Mouse (Mus musculus) embryonic facial prominence, embryonic 15.5 days (tissue): ENCODE measurements around the gene Kcnj10. TPM values are rescaled to one million over a fixed set of nuclear protein-coding genes. Genes with fewer than 3 reads are reported as not detected.

Source experiments
- ATAC-seq: fragments of 200-750 bp; cut with Nextera tagmentation; 2 replicates; pipeline ENCODE4 v1.8.0; 2017; ENCODE audit warnings: low read depth, moderate TSS enrichment; ENCODE audit not compliant: insufficient number of reproducible peaks, low FRiP score, low TSS enrichment
- H3K27ac ChIP-seq: fragments of 300-500 bp; sonication (generic); replicated peaks from 2 replicates; pipeline ENCODE4 v1.5.1; 2015; ENCODE audit warnings: mild to moderate bottlenecking, inconsistent platforms
- H3K27me3 ChIP-seq: fragments of 300-500 bp; sonication (generic); 2 replicates; pipeline ENCODE4 v1.6.1; 2015; ENCODE audit warnings: inconsistent platforms
- H3K36me3 ChIP-seq: fragments of 300-500 bp; sonication (generic); 2 replicates; pipeline ENCODE4 v1.6.1; 2015; ENCODE audit warnings: mild to moderate bottlenecking, inconsistent platforms
- H3K4me1 ChIP-seq: fragments of 300-500 bp; sonication (generic); 2 replicates; pipeline ENCODE4 v1.6.1; 2015; ENCODE audit warnings: inconsistent platforms
- H3K4me2 ChIP-seq: fragments of 300-500 bp; sonication (generic); replicated peaks from 2 replicates; pipeline ENCODE4 v1.6.1; 2015; ENCODE audit warnings: mild to moderate bottlenecking, inconsistent platforms
- H3K4me3 ChIP-seq: fragments of 300-500 bp; sonication (generic); replicated peaks from 2 replicates; pipeline ENCODE4 v1.5.1; 2015; ENCODE audit warnings: mild to moderate bottlenecking, inconsistent platforms
- H3K9ac ChIP-seq: fragments of 300-500 bp; sonication (generic); 2 replicates; pipeline ENCODE4 v1.6.1; 2015; ENCODE audit warnings: inconsistent platforms
- H3K9me3 ChIP-seq: fragments of 300-500 bp; sonication (generic); replicated peaks from 2 replicates; pipeline ENCODE4 v1.6.1; 2016; ENCODE audit warnings: inconsistent platforms
- WGBS: fragments of 180-500 bp; shearing (Covaris S2); methylation state at CpG from one replicate; pipeline ENCODE4 v1.1.7; 2015; 5-methylcytosine and 5-hydroxymethylcytosine counted together
- polyA plus RNA-seq: library from polyadenylated mRNA; unstranded; fragments of >200 nt; fragmentation: Nextera tagmentation; extraction: Ambion mirVana; gene quantifications from 2 replicates; pipeline ENCODE4 v1.2.1, GENCODE M21; 2015

The Kcnj10 gene
- polyA plus RNA-seq: 0.09 and 0.14 TPM in 2 replicates

DNA sequence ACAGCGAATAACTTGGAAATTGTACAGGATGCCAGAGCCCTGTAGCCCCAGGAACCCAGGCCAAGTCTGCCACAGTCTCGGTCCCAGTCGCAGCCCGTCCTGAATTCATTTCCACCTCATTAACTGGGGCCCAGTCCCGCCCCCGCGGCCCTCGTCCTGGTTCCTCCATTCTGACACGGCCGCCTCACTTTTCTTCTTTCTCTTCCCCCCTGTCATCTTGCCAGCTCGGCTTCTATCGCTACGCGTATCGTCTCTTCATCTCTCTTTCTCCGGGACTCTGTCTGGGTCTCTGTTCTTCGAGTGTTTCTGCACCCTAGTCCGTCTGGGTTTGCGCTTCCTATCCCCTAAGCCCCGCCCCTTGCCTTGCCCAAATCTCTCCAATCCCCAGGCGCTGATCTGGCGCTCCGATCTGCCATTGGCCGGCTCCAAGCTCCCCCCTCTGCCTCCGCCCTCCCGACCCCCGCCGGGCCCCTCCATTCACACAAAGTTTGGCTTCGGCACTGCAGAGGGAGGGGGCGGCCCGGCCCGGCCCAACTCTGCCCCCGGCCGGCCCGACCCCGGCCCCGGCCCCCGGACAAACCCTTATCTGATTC, at the start of gene Kcnj10:
Gene Kcnj10, plus strand, starts transcription at position 482 of the 593 bp plus-strand sequence.
- 2% methylated on average over 34 of the region's 38 CpGs for WGBS

DNA sequence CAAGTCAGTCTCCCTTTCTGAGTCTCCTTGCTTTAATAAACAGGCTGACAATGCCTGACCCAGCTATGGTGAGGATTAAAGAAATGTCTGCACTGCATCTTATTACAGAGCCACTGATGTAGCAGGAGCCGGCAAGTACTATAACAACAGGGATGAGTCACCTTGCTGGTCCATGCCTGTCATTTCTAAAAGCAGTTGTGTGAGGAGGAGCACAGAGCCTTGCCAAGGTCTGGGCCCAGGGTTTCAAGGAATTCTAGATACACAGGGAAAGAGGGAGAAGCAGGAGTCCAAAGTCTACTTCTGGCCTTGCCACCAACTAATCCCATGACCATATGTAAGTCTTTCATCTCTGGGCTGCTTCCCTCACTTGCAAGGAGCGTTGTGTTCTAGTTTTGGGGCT, 48.1 kb upstream of the Kcnj10 start:
- Histone ChIP-seq H3K27me3 (no peaks in the 10 kb centered on the region), H3K4me3 (no peak overlapping the region), H3K4me1 (peaks cover 27% of the 10 kb centered on the region), H3K27ac (no peak overlapping the region), H3K9me3 (no peaks in the 10 kb centered on the region), H3K9ac (no peak overlapping the region), H3K36me3 (no peaks in the 10 kb centered on the region), H3K4me2 (no peak overlapping the region)
- 66% methylated on average over 2 of the region's 2 CpGs for WGBS
- ATAC-seq: no peak

More for the DNA sequence above, at the start of gene Kcnj10:
- no peaks in the 10 kb centered on the region for H3K9me3 ChIP-seq
- no peak within 1 kb of the TSS for H3K9ac ChIP-seq
- no peaks in the 10 kb centered on the region for H3K36me3 ChIP-seq
- H3K4me2 ChIP-seq: peak within 1 kb of the TSS; percentile 63
- no peak within 1 kb of the TSS for H3K27ac ChIP-seq
- peaks cover 44% of the 10 kb centered on the region for H3K27me3 ChIP-seq
- peak within 1 kb of the TSS; percentile 41 for H3K4me3 ChIP-seq
- ATAC-seq: peak; percentile 79
- peaks cover 10% of the 10 kb centered on the region for H3K4me1 ChIP-seq

DNA sequence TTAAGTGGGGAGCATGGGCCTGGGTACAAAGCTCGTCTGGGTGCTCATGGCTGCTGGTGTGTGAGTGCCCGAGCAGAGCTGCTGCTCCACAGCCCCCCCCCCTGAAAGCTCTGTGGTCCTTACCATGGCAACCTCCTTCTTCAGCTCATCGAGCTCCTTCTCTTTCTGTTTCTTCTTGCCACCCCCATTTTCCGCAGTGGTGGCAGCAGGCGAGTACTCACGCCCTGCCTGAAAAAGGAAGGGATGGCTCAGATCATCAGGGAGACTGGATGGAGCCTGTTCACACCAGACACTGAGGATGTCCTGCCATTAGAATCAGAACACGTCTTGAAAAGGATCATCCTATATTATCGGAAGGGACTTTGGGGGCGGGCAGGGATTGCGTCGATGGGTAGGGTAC, 47.6 kb upstream of the Kcnj10 start:
- Histone ChIP-seq H3K27me3 (no peaks in the 10 kb centered on the region), H3K4me2 (no peak overlapping the region), H3K4me1 (peaks cover 33% of the 10 kb centered on the region), H3K9ac (no peak overlapping the region), H3K27ac (no peak overlapping the region), H3K9me3 (no peaks in the 10 kb centered on the region), H3K4me3 (no peak overlapping the region), H3K36me3 (no peaks in the 10 kb centered on the region)
- 87% methylated on average over 11 of the region's 11 CpGs for WGBS
- ATAC-seq: no peak

DNA sequence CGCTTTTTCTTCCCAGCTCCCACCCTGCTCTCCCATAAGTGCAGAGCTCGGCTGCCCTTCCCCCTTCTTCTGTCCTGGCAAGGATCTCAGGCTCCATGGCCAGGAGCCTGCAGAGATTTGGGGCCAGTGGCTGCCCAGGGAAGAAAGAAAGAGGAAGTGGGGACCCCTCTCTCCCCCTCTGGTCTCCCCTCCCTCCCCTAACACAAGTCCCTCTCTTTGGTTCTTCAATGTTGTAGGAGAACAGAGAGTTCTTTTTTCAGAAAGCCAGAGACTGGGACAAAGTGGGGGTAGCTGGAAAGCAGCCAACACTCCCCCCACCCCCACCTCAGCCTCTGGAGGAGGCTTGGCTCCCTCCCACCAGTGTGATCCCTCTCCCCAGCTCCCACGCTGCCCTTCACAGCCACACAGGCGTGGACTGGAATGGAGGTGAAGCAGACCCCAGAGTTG, 45.2 kb upstream of the Kcnj10 start:
- Histone ChIP-seq H3K4me3 (no peak overlapping the region), H3K27me3 (no peaks in the 10 kb centered on the region), H3K9ac (no peak overlapping the region), H3K27ac (no peak overlapping the region), H3K4me2 (0 out of 2 replicates have a peak overlapping the region, but pooled peaks have one; percentile 39), H3K9me3 (no peaks in the 10 kb centered on the region), H3K4me1 (peaks cover 34% of the 10 kb centered on the region), H3K36me3 (no peaks in the 10 kb centered on the region)
- ATAC-seq: no peak
- WGBS: 43% methylated on average over 4 of the region's 4 CpGs

DNA sequence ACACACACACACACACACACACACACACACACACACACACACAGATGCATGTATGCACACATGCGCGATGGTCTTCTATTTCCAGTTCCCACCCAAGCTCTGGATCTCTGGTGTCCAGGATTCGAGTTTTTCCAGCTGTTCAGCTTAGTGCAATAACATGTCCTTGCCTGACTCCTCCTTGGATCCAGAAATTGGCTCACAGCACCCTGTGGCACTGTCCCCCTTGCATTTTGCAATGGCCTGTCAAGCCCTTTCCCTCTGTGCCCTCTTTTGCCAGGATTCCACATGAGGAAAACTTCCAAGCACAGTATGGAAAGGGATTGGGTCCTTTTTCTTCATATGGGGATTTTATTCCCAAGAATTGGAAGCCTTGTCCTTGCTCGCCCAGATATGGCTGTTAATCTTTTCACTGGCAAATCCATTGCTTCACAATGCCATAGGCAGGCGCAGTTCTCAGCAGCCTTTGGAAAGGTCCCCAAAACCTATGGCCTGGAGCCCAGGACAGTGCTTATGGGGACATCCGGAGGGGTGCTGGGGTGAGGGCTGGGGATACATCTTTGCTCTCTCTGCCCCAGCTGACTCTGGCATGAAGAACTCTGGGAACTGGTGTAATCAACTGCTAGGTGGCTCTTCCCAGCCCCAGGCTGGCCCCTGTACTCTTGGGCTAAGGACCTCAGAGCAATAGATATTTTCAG, 44.0 kb upstream of the Kcnj10 start:
- no peak overlapping the region; the same call in 1 of the 2 replicates for H3K27ac ChIP-seq
- no peaks in the 10 kb centered on the region for H3K27me3 ChIP-seq
- no peaks in the 10 kb centered on the region for H3K36me3 ChIP-seq
- peak overlapping the region; percentile 18; the same call in 1 of the 2 replicates for H3K4me3 ChIP-seq
- ATAC-seq: no peak
- peaks cover 37% of the 10 kb centered on the region for H3K4me1 ChIP-seq
- no peak overlapping the region for H3K9ac ChIP-seq
- H3K4me2 ChIP-seq: peak overlapping the region; percentile 39
- no peaks in the 10 kb centered on the region for H3K9me3 ChIP-seq
- 70% methylated on average over 6 of the region's 6 CpGs for WGBS

DNA sequence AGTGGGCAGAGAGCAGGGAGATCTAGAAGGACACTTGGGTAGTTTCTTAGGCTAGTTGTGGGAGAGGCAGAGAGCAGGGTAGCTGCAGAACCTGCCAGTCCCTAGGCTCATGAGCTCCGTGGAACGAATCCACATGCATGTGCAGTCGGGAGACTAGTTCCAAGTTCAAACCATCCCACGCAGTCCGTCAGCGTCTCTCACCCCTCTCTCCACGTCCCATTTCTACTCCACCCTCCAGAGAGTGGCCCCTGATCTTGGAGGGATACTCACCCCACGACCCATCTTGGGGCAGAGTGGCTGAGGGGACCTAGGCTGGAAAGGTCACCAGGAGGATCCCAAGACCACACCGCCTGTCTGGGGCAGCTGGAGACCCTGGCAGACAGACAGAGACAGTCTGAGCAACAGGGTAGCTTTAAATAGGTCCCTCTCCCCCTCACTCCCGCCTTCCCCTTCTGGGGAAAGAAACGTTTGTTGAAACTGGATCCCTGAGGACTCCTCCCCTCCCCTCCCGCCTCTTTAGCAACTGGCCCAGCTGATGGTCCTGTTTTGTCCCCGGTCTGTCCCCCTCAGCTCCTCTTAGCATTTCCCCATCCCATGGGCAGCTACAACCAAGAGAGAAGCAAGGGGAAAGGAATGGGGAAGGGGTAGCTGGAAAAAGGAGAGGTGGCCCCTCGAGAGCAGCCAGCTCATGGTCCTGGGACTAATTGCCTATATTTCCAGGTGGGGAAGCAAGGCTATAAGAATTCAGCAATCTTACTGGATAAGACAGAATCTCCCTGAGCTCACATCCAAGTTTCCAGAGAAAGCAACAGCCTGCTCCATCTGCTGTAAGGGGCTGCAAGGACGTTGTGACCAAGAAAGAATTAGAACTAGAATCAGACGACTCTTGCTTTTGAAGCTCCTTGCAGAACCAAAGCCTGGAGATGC, 43.1 kb upstream of the Kcnj10 start, which contains the start of gene Atp1a2:
Gene Atp1a2, minus strand, starts transcription at position 454 of the 927 bp plus-strand sequence.
- H3K27ac ChIP-seq: peak within 1 kb of the TSS; percentile 34; the same call in 1 of the 2 replicates
- H3K27me3 ChIP-seq: no peaks in the 10 kb centered on the region
- peak; percentile 71 for ATAC-seq
- WGBS: 6% methylated on average over 16 of the region's 16 CpGs
- no peaks in the 10 kb centered on the region for H3K9me3 ChIP-seq
- H3K4me2 ChIP-seq: peak within 1 kb of the TSS; percentile 39
- no peaks in the 10 kb centered on the region for H3K36me3 ChIP-seq
- peaks cover 37% of the 10 kb centered on the region for H3K4me1 ChIP-seq
- H3K4me3 ChIP-seq: peak within 1 kb of the TSS; percentile 18
- H3K9ac ChIP-seq: no peak within 1 kb of the TSS

DNA sequence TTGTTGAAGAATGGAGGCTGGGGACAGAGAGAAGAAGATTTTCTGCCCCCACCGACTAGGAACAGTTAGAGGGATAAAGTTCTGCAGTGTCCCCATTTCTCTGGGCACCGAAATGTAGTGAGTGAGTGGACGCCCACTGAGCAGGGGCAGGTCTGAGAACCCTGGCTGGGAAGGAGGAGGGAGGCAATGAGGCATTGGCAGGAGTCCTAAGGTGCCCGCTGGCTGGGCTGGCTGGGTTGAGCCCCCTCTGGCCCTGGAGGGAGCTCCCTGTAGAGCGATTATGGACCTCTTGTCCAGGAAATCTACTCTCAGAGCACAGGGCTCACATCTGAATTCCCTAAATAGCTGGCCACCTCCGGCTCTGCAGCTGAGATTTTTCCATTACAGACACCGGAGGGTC, 41.5 kb upstream of the Kcnj10 start:
- Histone ChIP-seq H3K4me1 (peaks cover 37% of the 10 kb centered on the region), H3K27ac (no peak overlapping the region), H3K4me2 (no peak overlapping the region), H3K4me3 (no peak overlapping the region), H3K36me3 (no peaks in the 10 kb centered on the region), H3K27me3 (no peaks in the 10 kb centered on the region), H3K9ac (no peak overlapping the region), H3K9me3 (no peaks in the 10 kb centered on the region)
- ATAC-seq: no peak
- 61% methylated on average over 7 of the region's 7 CpGs for WGBS

DNA sequence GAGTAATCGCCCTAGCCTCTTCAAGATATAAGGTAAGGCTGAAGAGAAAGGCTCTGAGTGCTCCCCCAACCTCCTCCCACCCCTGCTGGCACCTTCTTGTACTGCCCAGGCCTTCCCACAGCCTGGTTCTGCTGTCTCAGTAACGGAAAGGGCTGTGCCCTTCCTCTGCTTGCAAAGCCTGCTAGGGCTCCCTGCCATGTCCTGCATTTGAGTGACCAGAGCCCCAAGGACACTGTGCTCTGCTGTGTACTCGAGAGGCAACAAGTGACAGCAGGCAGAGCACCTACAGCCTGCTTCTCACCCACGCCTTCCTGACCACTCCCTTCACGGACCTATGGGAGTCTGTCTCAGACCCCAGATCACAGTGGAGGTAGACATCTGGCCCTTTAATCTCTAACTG, 40.8 kb upstream of the Kcnj10 start:
- Histone ChIP-seq H3K4me3 (no peak overlapping the region), H3K9me3 (no peaks in the 10 kb centered on the region), H3K36me3 (no peaks in the 10 kb centered on the region), H3K9ac (no peak overlapping the region), H3K27ac (no peak overlapping the region), H3K27me3 (no peaks in the 10 kb centered on the region), H3K4me1 (peaks cover 35% of the 10 kb centered on the region), H3K4me2 (no peak overlapping the region)
- no peak for ATAC-seq
- WGBS: 71% methylated on average over 5 of the region's 5 CpGs

DNA sequence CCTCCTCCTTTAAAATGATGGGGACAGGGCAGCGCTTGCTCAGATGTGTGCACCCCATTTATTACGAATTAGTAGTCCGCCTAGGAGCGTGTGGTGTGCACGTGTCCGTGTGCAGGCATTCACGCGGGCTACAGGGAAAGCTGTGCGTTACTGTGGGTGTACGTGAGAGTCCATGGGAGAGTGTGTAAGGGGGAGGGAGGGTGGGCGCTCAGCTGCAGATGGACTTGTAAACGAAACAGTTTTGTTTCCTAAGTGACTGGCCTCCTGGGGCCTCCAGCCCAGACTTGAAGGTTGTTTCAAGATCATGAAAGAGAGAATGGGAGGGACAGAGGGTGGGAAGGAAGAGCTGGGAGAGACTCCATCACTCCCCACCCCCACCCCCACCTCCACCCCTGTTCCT, 39.8 kb upstream of the Kcnj10 start:
- Histone ChIP-seq H3K27me3 (no peaks in the 10 kb centered on the region), H3K36me3 (no peaks in the 10 kb centered on the region), H3K4me2 (no peak overlapping the region), H3K4me1 (peaks cover 26% of the 10 kb centered on the region), H3K9ac (no peak overlapping the region), H3K9me3 (no peaks in the 10 kb centered on the region), H3K27ac (no peak overlapping the region), H3K4me3 (no peak overlapping the region)
- WGBS: 50% methylated on average over 12 of the region's 12 CpGs
- no peak for ATAC-seq

DNA sequence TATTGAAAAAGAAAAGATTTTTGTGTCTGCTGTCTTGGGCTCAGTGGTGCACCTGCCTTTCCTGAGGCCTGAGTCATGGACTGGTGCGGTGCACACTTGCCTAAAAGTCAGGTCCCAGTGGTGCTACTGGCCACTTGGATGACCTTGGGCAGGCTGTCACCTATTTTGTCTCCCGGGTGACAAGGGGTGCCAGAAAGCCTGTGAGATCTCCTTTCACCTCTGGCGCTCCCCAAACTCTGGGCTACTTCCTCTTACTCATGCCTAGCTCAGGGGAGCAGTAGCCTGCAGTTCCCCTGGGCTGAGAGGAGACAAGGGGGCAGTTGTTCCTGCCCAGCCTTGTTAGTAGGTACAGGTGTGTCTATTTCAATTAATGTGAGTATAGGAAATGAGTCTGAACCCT, 38.7 kb upstream of the Kcnj10 start:
- no peak overlapping the region for H3K4me2 ChIP-seq
- H3K4me1 ChIP-seq: peaks cover 19% of the 10 kb centered on the region
- no peak for ATAC-seq
- H3K9ac ChIP-seq: no peak overlapping the region
- 64% methylated on average over 3 of the region's 3 CpGs for WGBS
- H3K27ac ChIP-seq: no peak overlapping the region
- H3K4me3 ChIP-seq: no peak overlapping the region
- no peaks in the 10 kb centered on the region for H3K9me3 ChIP-seq
- H3K27me3 ChIP-seq: no peaks in the 10 kb centered on the region
- H3K36me3 ChIP-seq: no peaks in the 10 kb centered on the region

DNA sequence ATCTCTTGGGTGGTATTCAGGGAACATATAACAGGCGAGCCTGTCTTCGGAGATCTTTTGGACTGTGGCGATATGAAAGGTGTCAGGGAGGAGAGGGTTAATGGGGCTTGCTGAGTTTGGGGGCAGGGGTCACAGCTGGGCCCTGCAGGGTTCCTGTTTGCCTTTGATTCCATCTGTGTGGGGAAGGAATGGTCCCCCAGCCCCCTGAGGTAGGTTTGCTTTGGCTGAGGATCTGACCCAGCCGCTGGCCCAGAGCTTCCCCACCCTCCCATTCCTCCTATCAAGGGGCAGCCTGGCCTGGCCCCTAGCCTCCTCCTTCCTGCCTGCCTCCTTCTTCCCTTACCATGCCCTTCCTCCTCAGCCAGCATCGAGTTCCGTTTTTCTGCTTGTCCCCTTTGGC, 38.2 kb upstream of the Kcnj10 start:
- WGBS: 32% methylated on average over 6 of the region's 6 CpGs
- no peak overlapping the region for H3K4me3 ChIP-seq
- no peak overlapping the region for H3K9ac ChIP-seq
- H3K27me3 ChIP-seq: no peaks in the 10 kb centered on the region
- no peaks in the 10 kb centered on the region for H3K36me3 ChIP-seq
- no peak overlapping the region for H3K27ac ChIP-seq
- peaks cover 15% of the 10 kb centered on the region for H3K4me1 ChIP-seq
- no peak overlapping the region for H3K4me2 ChIP-seq
- ATAC-seq: no peak
- no peaks in the 10 kb centered on the region for H3K9me3 ChIP-seq
